Mouse (Mus musculus): ENCODE data around the gene Secisbp2l. TPM values are rescaled to one million over a fixed set of nuclear protein-coding genes. Genes with fewer than 3 reads are reported as not detected.
A peak's percentile ranks its signal among the peaks of the same experiment; 100 is the strongest.

Gene Secisbp2l
- 15.2 TPM in 2 replicates for polyA plus RNA-seq (2016; fragmentation: Nextera tagmentation; extraction: Ambion mirVana)

GRCm38 (mm10) chr2:125782719-125783109 is at the start of gene Secisbp2l:
Gene Secisbp2l (minus strand): TSS chr2:125782870.
- H3K4me3 ChIP-seq = peak within 1 kb of the TSS; percentile 74
- DNase-seq (ENCODE audit: extremely low spot score, low spot score) = peak; percentile 86
- no peaks in the 10 kb centered on the region for H3K9me3 ChIP-seq
- WGBS = 0% methylated on average over 28 of the region's 28 CpGs
- no peaks in the 10 kb centered on the region for H3K27me3 ChIP-seq (ENCODE audit: poor library complexity, severe bottlenecking)
- peak within 1 kb of the TSS; percentile 90 for H3K27ac ChIP-seq
- no peaks in the 10 kb centered on the region for H3K36me3 ChIP-seq (replicated peaks)
- peaks cover 24% of the 10 kb centered on the region for H3K4me1 ChIP-seq

DNA sequence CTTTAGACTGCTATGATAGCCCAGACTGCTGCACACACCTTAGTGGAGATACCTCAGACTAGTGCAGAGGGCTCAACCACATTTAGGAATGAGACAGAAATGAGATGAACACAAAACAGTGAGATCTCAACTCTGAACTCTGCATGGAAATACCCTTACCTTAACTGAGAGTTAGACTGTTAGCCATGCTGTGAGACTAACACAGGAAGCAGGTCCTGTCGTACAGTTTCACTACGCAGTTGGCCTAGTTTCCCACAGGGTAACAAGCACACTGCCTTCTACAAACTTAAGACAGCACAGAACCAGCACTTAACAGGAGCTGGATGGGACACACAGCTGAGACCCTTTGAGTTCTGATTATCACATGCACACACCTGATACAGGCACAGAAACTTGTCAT is 47.3 kb upstream of the Secisbp2l start:
- Histone ChIP-seq H3K27me3 (ENCODE audit: poor library complexity, severe bottlenecking) (no peaks in the 10 kb centered on the region), H3K4me3 (no peak overlapping the region), H3K4me1 (0 out of 2 replicates have a peak, but pooled peaks cover 3% of the 10 kb centered on the region), H3K36me3 (replicated peaks) (peaks cover 61% of the 10 kb centered on the region), H3K27ac (no peak overlapping the region), H3K9me3 (no peaks in the 10 kb centered on the region)
- no peak for DNase-seq (ENCODE audit: extremely low spot score, low spot score)
- 95% methylated on average over 2 of the region's 2 CpGs for WGBS

GRCm38 (mm10) chr2:125827898-125828297 is 45.2 kb upstream of the Secisbp2l start:
- no peak overlapping the region for H3K4me3 ChIP-seq
- H3K27me3 ChIP-seq (ENCODE audit: poor library complexity, severe bottlenecking) = no peaks in the 10 kb centered on the region
- H3K9me3 ChIP-seq = no peaks in the 10 kb centered on the region
- DNase-seq (ENCODE audit: extremely low spot score, low spot score) = no peak
- 90% methylated on average over 4 of the region's 4 CpGs for WGBS
- peaks cover 40% of the 10 kb centered on the region for H3K36me3 ChIP-seq (replicated peaks)
- H3K4me1 ChIP-seq = 0 out of 2 replicates have a peak, but pooled peaks cover 3% of the 10 kb centered on the region
- no peak overlapping the region for H3K27ac ChIP-seq

DNA sequence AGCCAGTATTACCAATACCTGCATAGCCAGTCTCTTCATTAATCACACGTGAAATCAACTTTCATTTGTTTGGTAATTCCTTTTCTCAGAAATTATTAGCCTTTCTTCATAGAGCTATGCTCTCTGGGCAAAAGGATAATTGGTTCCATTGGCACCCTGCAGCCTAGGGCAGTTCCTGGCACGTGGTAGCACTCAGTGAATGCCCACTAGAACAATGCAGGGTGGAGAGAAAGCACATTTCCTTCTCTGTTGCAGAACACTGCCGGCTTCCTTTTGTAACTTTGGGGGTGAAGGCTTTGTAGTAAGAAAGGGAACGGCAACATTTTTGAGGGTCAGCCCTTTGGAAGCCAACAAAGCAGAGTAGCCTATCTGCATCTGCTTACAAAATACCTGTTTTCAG is 43.5 kb upstream of the Secisbp2l start:
- Histone ChIP-seq H3K27me3 (ENCODE audit: poor library complexity, severe bottlenecking) (no peaks in the 10 kb centered on the region), H3K36me3 (replicated peaks) (peaks cover 25% of the 10 kb centered on the region), H3K4me3 (no peak overlapping the region), H3K4me1 (0 out of 2 replicates have a peak, but pooled peaks cover 3% of the 10 kb centered on the region), H3K27ac (no peak overlapping the region), H3K9me3 (no peaks in the 10 kb centered on the region)
- DNase-seq (ENCODE audit: extremely low spot score, low spot score) = no peak
- WGBS = 53% methylated on average over 4 of the region's 4 CpGs

- H3K36me3 ChIP-seq (replicated peaks) = no peaks in the 10 kb centered on the region
- 88% methylated on average over 4 of the region's 4 CpGs for WGBS
- no peak overlapping the region for H3K27ac ChIP-seq
- no peak overlapping the region for H3K4me3 ChIP-seq
- H3K4me1 ChIP-seq = no peaks in the 10 kb centered on the region
- H3K9me3 ChIP-seq = no peaks in the 10 kb centered on the region
- H3K27me3 ChIP-seq (ENCODE audit: poor library complexity, severe bottlenecking) = no peaks in the 10 kb centered on the region
- no peak for DNase-seq (ENCODE audit: extremely low spot score, low spot score)
These were observed 37.7 kb upstream of the Secisbp2l start for GRCm38 (mm10) chr2:125820397-125820796.

DNA sequence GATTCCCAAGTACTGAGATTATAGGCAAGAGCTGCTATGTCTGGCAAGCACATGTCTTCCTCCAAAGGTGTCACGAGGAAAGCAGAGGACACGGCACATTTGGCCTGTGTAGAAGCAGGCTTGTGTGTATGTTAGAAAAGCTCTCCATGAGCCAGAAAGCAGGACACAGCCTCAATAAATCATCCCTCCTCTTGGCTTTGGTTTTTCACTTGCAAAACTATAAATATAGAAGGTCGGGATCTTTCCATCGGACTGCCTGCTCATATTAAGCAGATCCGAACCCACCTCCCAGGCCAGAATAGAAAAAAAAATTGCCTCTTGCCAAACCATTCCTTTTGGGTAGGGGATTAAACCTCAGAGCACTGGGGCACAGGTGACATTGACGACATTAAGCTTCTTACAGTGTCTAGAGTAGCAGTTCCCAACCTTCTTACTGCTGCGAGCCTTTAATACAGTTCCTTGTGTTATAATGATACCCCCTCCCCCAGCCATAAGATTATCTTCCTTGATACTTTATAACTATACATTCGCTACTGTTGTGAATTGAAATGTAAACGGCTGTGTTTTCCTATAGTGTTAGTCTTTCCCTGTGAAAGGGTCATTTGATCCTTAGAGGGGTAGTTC is 31.4 kb upstream of the Secisbp2l start:
- Histone ChIP-seq H3K36me3 (replicated peaks) (no peaks in the 10 kb centered on the region), H3K9me3 (no peaks in the 10 kb centered on the region)
- no peak for DNase-seq (ENCODE audit: extremely low spot score, low spot score)

GRCm38 (mm10) chr2:125811332-125811731 is 28.7 kb upstream of the Secisbp2l start:
- no peaks in the 10 kb centered on the region for H3K36me3 ChIP-seq (replicated peaks)
- H3K4me3 ChIP-seq = no peak overlapping the region
- H3K27ac ChIP-seq = no peak overlapping the region
- whole genome bisulfite sequencing = 83% methylated on average over 2 of the region's 2 CpGs
- H3K27me3 ChIP-seq (ENCODE audit: poor library complexity, severe bottlenecking) = no peaks in the 10 kb centered on the region
- peaks cover 3% of the 10 kb centered on the region; the same call in 1 of the 2 replicates for H3K9me3 ChIP-seq
- peaks cover 5% of the 10 kb centered on the region; the same call in 1 of the 2 replicates for H3K4me1 ChIP-seq
- no peak for DNase-seq (ENCODE audit: extremely low spot score, low spot score)

More for the DNA sequence above, 31.4 kb upstream of the Secisbp2l start:
- Histone ChIP-seq H3K27me3 (ENCODE audit: poor library complexity, severe bottlenecking) (no peaks in the 10 kb centered on the region), H3K27ac (no peak overlapping the region), H3K4me1 (peaks cover 5% of the 10 kb centered on the region; the same call in 1 of the 2 replicates), H3K4me3 (no peak overlapping the region)
- WGBS = 80% methylated on average over 9 of the region's 9 CpGs

DNA sequence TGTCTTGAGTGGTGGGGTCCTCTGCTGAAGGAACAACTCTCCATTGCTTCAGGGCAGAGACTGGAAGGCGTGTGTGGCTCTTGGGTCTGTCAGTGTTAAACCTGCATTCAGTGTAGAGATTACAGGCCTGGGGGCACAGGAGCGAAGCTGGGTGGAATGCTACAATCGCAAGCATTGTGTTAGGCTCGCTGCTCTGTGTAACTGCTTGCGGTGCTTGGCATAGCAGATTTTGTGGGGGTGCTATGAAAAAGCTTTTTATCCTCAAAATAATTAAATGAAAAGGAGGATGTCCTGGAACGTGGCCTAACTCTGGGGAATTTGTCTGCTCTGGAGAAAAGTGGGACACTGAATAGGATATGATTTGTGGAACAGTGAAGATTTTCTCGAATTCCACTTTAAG is 26.9 kb upstream of the Secisbp2l start:
- H3K9me3 ChIP-seq = peaks cover 9% of the 10 kb centered on the region; the same call in 1 of the 2 replicates
- no peaks in the 10 kb centered on the region for H3K36me3 ChIP-seq (replicated peaks)
- WGBS = 66% methylated on average over 7 of the region's 7 CpGs
- peaks cover 5% of the 10 kb centered on the region; the same call in 1 of the 2 replicates for H3K4me1 ChIP-seq
- no peak overlapping the region for H3K27ac ChIP-seq
- no peak overlapping the region for H3K4me3 ChIP-seq
- no peaks in the 10 kb centered on the region for H3K27me3 ChIP-seq (ENCODE audit: poor library complexity, severe bottlenecking)
- no peak for DNase-seq (ENCODE audit: extremely low spot score, low spot score)

- peaks cover 9% of the 10 kb centered on the region; the same call in 1 of the 2 replicates for H3K4me1 ChIP-seq
- DNase-seq (ENCODE audit: extremely low spot score, low spot score) = no peak
- peaks cover 9% of the 10 kb centered on the region; the same call in 1 of the 2 replicates for H3K9me3 ChIP-seq
- WGBS = 45% methylated on average over 1 of the region's 1 CpGs
- H3K27ac ChIP-seq = no peak overlapping the region
- H3K36me3 ChIP-seq (replicated peaks) = no peaks in the 10 kb centered on the region
- H3K4me3 ChIP-seq = no peak overlapping the region
- no peaks in the 10 kb centered on the region for H3K27me3 ChIP-seq (ENCODE audit: poor library complexity, severe bottlenecking)
These were observed 23.2 kb upstream of the Secisbp2l start for GRCm38 (mm10) chr2:125805826-125806225.

- 81% methylated on average over 4 of the region's 4 CpGs for WGBS
- Histone ChIP-seq H3K4me1 (peaks cover 3% of the 10 kb centered on the region; the same call in 1 of the 2 replicates), H3K27me3 (ENCODE audit: poor library complexity, severe bottlenecking) (no peaks in the 10 kb centered on the region), H3K4me3 (no peak overlapping the region), H3K36me3 (replicated peaks) (no peaks in the 10 kb centered on the region), H3K27ac (no peak overlapping the region), H3K9me3 (peaks cover 9% of the 10 kb centered on the region; the same call in 1 of the 2 replicates)
- no peak for DNase-seq (ENCODE audit: extremely low spot score, low spot score)
These were observed 19.3 kb upstream of the Secisbp2l start for GRCm38 (mm10) chr2:125801947-125802346.

GRCm38 (mm10) chr2:125801038-125801437 is 18.4 kb upstream of the Secisbp2l start:
- no peaks in the 10 kb centered on the region for H3K27me3 ChIP-seq (ENCODE audit: poor library complexity, severe bottlenecking)
- no peak overlapping the region for H3K27ac ChIP-seq
- DNase-seq (ENCODE audit: extremely low spot score, low spot score) = no peak
- H3K9me3 ChIP-seq = peaks cover 3% of the 10 kb centered on the region; the same call in 1 of the 2 replicates
- H3K4me3 ChIP-seq = no peak overlapping the region
- no peaks in the 10 kb centered on the region for H3K36me3 ChIP-seq (replicated peaks)
- 78% methylated on average over 8 of the region's 8 CpGs for WGBS
- peaks cover 3% of the 10 kb centered on the region; the same call in 1 of the 2 replicates for H3K4me1 ChIP-seq

DNA sequence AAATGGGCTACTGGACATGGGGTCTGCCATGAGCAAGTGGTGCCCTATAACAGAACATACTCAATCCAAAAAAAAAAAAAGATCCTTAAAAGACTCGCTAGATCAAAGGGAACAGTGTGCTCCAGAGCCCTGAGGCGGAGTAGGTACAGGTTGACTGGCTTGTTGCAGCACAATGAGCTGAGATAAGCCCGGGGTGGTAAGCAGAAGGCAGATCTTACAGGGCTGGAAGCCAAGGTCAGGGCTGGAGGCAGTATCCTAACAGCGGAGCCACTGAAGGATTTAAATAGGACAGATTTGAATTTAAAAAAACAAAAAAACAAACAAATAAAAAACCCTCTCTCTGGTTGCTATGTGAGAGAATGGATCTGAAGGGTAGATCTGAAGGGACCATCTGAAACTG is 17.8 kb upstream of the Secisbp2l start:
- WGBS = 77% methylated on average over 4 of the region's 4 CpGs
- no peaks in the 10 kb centered on the region for H3K27me3 ChIP-seq (ENCODE audit: poor library complexity, severe bottlenecking)
- DNase-seq (ENCODE audit: extremely low spot score, low spot score) = no peak
- no peaks in the 10 kb centered on the region for H3K36me3 ChIP-seq (replicated peaks)
- H3K27ac ChIP-seq = no peak overlapping the region
- no peaks in the 10 kb centered on the region for H3K9me3 ChIP-seq
- peaks cover 3% of the 10 kb centered on the region; the same call in 1 of the 2 replicates for H3K4me1 ChIP-seq
- no peak overlapping the region for H3K4me3 ChIP-seq

- no peak overlapping the region for H3K4me3 ChIP-seq
- no peak for DNase-seq (ENCODE audit: extremely low spot score, low spot score)
These were observed 15.2 kb upstream of the Secisbp2l start for GRCm38 (mm10) chr2:125797872-125798271.

More at GRCm38 (mm10) chr2:125797872-125798271, 15.2 kb upstream of the Secisbp2l start:
- Histone ChIP-seq H3K4me1 (no peaks in the 10 kb centered on the region), H3K27ac (no peak overlapping the region), H3K9me3 (no peaks in the 10 kb centered on the region), H3K27me3 (ENCODE audit: poor library complexity, severe bottlenecking) (no peaks in the 10 kb centered on the region), H3K36me3 (replicated peaks) (no peaks in the 10 kb centered on the region)

All from forebrain, embryonic 10.5 days (tissue).